Mouse (Mus musculus) gastrocnemius, postnatal 10 days (tissue): Measurements from ENCODE around the gene Tbx15. TPM values are rescaled to one million over a fixed set of nuclear protein-coding genes. Genes with fewer than 3 reads are reported as not detected.

Experiments used
- DNase-seq: peaks from one replicate; pipeline ENCODE4 v3.0.0; 2021; ENCODE audit warnings: mixed read lengths
- total RNA-seq, 2 experiments: library from RNA; stranded (reverse); gene quantifications; 2 replicates each; pipeline ENCODE4 v1.2.3; 2021

The Tbx15 gene
- total RNA-seq, 2 experiments from 2014 or later = 102 to 118 TPM

DNA sequence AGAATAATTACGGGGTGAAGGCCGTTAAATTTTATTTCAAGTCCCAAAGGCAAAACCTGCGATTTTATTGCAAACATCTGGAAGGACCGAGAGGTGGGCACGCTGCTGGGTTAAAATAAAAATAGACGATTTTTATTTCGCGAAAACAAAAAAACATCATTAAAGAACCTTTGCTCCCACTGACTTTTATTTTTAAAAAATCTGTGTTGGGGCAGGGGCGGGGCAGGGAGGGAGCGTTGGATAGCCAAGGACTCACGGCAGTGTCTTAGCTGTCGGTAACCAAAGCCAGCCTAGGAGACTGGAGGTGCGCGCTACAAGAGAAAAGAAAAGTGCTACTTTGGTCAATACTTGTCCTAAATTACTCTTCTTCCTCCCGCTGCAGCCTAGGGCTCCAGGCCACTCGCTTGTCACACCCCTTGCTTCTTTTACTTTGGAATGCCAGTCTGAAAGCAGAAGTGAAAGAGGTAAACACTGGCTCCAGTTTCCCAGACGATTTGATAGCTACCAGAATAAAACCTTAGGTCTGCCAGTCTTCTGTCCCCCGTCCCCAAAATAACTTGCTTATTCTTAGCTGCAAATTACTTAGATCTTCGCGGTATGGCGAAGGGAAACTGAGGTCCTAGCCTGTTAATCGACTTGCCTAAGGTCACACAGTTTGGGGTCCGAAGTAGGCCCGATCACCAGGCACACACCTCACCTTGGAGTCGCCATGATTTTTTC, 8.8 kb downstream of the Tbx15 start:
- no peak for DNase-seq

DNA sequence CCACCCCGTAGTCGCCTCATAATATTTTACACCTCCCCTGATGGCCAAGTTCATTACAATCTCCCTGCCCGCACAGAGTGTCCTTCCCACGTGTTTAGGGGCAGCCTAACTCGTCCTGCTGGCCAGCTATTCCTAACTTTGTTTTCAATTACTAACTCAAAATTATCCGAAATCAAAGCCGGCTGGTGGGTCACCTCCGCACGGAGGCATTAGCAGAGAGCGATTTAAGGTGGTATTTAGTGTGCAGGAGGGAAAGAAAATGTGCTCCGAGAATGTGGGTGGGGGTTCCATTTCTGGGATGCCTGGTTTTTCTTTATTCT, 9.3 kb downstream of the Tbx15 start:
- no peak for DNase-seq

DNA sequence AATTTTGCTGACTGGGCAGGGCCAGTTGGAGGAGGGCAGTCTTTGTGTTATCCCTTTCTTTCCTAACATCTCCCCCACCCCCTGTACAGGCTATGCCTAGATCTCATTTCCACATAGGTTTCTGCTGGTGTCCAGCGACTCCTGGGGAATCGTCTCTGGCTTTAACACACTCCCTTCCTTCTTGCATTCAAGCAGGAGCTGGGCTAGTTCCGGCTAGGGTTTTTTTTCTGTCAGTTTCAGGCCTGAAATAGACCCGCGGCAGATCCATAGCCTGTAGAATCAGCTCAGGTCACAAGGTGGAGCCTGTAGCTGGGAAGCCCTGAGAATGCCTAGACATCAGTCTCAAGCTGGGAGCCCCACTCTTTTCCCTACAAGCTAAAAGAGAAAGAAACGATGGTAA, 9.7 kb downstream of the Tbx15 start:
- no peak for DNase-seq

DNA sequence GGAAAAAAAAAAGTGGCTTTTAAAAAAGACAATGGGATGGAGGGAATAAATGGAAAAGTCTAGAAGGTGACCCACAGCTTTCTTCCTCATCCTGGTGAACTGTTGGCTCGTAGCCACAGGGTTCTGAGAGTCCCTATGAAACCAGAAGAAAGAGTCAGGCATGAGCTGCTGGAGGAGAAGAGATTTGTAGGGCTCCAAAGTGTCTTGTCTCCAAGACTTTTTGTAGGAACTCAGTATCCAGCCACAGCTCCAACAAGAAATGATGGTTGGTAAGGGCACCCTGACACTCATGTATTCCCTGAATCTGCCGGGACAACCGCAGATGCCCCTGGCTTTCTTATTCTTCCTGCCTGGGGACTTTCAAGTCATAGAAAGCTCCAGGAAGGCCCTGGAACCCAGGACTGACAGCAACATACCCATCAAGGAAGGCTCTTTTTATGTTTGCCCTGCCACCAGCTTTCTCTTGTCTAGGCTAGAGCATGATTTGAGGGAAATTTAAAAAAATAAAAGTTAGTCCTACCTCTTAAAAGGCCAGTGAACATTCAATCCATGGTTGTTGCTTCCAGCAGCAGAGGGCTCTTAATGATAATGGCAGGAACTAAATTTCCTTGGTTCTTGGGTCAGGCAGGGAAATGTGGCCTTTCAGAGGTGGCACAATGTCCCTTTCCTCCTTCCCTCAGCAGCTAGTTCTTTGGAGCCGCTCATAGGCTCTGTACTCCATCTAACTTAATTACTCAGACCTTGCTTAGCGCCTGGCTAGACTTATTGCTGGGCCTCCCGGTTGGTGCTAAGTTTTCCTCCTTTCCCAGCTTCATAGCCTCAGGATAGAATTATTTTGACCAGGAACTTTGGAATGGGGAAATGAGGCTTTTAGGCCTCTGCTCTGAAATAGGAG, 11.3 kb downstream of the Tbx15 start:
- DNase-seq = no peak

DNA sequence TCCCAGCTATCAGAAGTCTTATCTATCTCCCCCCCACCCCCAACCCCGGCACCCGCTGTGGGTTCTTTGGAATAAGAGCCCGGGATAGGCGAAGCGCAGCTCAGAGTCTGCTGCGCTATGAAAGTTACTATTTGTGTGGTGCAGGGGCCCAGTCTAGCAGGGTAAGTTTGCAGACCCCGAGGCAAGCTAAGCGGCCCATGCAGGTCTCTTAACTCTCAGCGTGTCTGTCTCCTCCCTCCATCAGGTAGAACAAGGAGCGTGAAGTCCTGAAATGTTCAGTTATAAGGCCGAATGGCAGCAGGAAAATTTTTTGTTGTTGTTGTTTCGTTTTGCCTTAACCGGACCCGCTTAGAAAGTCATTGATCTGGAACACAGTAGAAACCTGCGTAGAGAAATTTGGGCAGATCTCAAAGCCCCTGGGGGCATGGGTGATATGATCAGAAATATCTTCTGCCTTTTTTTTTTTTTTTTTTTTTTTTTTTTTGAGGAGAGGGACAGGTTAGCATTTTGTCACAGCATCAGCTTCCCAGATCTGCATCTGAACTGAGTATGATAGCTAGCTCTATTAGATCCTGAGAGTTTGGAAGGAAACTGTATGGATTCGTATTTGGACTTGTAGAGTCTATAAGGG, 12.4 kb downstream of the Tbx15 start:
- DNase-seq = no peak

DNA sequence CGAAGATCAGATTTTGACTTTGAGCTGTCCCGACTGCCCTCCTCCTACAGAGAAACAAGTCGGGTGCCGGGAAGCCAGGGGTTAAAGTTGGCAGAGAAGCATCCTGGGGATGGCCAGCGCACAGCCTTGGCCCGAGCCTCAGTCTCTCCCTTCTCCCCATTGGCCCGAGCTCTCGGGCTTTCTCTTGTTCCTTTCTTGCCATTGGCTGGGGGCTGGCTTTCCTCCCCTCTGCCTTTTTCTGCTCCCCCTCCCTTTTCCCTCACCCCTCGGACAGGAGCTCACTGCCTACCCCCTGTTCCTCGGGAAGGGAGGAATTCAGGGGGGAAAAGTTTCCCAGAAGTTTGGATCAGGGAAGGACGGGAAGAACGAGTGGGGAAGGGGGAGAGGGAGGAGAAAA, 12.9 kb downstream of the Tbx15 start:
- DNase-seq = peak; percentile 68

DNA sequence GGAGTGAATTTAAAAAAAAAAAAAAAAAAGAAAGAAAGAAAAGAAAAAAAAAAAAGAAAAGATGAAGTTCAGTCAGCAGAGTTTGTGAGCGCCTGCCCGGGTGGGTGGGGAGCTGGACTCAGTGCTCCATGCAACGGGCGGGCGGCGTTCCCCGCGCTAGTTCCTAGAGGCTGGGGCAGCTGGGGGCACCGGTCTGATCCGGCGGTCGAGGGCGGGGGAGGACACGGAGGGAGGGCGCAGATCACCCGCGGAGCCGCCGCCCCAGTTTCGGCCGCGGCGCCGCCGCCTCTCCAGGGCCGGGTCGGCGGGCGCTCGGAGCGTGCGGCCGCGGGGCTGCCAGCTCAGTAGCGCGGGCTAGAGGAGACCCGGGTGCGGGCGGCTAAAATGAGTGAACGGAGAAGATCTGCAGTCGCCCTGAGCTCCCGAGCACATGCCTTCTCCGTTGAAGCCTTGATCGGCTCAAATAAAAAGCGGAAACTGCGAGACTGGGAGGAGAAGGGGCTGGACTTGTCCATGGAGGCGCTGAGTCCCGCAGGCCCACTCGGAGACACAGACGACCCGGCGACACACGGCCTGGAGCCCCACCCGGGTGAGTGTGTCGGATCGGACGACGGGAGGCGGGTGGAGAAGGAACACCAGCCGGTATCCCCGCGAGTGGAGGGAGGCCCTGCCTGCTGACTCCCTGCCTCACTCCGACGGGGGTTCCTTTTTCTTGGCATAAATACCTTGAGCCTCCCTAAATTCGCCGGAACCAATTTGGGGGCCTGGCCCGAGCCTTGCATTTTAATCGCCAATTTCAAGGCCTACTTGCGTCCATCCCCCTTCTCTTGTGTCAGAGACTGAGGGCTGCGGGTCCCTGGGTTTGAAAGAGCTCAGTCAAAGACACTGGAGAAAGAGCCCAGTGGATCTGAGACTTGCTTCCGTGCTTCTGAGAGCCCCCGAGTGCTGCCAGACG, 13.6 kb downstream of the Tbx15 start:
- peak; percentile 82 for DNase-seq

DNA sequence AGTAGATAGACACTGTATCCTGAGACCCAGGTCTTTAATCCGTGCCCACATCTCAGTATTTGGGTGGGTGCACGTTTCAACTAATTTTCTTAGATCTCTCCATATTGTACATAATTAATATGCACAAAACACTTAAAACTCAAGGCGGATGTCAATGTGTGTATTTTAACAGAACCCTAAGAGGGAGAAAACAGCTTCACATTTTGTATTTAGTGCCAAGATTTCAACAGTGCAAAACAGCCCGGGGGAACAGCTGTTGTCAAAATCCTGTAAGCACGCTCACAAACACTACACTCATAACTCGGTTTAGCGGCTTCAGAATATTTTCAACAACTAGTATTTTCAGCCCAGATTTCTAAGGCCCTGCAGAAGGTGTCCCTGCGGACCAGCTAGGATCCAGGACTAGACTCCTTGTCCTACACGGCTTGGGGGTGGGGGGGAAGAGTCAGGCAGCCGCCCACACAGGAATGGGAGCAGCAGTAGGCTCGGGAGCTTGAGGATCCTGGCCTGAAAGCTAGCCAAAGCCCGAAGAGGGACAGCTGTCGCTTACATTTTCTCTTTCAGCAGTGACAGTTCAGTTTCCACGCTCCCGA, 14.5 kb downstream of the Tbx15 start:
- peak; percentile 55 for DNase-seq

DNA sequence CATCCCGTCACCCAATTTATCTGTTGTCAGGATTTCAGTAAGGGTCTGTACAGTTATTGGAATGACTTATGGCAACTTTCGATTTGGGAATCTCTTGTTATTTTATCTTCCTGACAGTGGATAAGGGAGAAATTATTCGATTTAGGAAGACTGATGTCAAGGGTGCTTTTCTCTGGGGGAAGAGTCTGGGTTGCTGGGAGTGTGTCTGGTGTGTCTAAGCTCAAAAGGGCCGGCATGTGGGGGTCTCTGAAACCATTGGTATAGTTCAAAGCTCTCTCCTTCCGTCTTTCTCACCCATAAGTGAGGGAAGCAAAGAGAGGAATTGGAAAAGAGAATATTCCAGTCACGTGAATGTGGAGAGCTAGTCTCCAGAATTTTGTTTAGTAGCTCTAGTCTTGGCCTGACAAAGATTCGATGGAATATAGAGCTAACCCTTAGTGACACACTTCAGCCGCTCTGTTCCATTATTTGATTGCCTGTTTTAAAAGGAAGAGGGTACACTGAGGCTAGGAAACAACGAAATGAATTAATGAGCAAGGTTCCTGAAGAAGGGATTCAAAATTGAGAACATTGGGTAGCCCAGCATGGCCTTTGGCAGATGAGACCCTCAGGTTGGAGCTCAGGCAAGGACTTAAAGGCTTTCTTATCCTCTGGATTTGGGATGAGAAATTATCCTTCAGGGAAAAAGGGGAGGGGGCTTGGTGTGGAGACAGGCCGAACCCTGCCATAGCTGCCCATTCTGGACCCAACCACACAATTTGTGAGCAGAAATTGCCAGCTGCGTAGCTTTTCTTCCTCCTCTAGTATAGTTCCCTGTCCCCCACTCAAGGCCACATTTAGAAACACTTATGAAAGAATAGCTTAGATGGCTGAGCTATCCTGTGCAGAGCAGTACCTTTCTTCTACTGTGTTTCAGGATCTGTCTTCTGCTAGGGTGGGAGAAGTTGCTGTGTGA, 15.5 kb downstream of the Tbx15 start:
- no peak for DNase-seq

DNA sequence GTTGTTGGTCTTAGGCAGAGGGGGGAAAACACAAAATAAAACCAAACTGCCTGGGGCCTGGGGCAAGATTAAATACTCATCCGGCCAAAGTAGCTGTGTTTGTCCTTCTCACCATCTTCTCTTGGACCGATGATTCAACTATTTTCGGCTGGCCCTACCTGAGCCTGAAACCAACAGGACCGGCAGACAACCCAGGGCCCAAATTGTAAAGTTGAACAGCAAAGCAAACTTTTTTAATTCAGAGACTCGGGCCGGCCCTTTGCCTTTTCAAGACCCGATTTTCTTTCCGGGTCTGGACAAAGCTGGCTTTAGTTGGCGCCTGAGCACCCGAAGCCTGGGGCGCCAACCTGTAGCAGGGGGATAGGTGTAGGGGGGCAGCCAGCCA, 16.2 kb downstream of the Tbx15 start:
- no peak for DNase-seq

DNA sequence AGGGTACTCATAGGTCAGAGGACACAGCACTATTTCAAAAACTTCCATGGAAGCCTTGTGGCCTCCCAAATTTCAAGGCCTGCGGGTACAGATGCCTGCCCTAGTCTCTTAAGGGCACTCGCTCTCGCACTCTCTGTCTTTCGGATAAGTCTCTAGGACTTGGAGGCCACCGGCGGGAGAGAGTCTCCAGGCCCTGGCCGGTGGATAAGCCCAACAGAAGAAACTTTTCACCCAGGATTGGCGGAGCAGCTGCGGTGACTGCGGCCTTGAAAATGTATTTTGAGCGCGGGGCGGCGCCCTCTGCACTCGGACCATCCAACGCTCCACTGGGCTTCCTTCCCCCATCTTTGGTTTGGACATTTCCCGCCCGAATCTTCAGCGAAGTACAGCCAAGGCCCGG, 16.6 kb downstream of the Tbx15 start:
- DNase-seq = no peak

DNA sequence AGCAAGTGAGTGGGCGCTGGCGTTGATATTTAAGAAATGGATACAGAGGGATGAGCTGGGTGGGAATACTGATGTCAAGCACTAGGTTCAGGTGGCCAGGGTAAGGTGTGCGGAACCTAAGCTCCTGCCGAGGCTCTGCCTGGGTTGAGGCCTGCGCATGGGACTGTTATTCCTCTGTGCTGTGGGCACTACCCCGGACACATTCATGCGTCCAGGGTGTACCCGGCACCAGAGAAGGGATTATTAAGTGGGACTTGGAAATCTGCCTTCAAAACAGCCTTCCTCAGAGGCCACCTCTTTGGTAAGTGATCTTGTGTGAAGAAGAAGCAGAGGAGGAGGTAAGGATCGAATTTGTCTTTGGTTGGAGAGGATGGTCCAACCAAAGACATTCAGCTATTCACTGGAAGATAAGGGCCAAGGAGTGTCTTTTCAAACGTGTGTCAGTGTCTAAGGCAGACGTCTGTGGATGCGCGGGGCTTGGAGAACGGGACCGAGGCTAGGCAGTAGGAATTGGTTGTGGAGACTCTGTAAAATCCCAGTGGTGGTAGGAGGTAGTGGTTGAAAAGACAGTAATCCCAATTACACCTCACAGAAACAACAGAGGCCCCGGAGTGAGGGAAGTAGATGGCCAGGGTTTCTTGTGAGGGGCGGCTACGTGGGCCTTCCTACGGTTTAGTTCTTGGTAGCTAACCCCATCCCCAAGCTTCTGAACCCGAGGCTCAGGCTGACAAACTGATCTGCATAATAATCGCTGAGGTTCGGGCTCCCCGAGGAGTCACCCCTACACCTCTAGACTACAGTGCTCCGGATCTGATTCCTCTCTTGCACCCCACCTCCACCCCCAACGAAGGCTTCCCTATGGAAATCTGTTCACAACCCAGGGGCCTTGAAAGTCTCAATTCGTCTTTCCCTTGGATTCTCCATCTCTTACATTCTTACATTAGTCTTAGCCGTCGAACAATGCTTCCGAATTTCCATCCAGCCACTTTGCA, 17.7 kb downstream of the Tbx15 start:
- DNase-seq = no peak

DNA sequence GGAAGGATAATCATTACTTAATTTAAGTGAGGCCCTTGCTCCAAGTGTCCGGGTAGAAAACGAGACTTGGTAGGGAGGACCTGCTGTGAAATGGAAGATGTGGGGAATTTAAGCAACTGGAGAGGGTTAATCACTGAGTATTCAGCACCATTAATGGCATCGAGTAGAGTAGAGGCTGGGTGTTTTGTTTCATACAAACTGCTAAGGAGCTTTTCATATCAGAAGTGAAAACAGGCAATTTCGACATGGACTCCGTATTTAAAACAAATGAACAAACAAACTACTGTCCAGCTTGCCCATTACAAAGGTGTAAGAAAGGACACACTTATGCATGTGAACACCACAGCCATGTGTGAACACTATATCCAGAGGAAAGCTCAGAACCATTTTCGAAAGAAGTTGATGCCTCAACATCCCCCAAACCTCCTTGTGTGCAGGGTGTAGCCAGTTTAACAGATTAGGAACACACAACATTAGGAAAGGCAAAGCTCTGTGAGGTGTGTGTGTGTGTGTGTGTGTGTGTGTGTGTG, 19.6 kb downstream of the Tbx15 start:
- DNase-seq = no peak

DNA sequence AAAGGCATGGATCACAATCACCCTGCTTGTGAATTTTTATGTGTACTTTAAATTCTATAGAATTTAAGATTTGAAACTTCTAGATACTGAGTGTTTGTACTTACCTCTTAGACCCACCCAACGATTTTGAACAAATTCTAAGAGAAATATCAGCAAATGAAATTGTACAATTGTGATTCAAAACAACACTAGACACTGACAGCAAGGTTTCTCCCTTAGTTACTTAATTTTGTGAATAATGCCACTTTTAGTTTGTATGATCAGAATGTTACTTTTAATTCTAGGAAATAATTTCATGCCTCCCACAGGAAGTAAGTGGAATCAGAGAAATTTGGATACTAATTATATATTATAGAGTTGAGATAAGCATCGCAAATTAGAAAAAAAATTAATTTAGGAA, 20.2 kb downstream of the Tbx15 start:
- no peak for DNase-seq

DNA sequence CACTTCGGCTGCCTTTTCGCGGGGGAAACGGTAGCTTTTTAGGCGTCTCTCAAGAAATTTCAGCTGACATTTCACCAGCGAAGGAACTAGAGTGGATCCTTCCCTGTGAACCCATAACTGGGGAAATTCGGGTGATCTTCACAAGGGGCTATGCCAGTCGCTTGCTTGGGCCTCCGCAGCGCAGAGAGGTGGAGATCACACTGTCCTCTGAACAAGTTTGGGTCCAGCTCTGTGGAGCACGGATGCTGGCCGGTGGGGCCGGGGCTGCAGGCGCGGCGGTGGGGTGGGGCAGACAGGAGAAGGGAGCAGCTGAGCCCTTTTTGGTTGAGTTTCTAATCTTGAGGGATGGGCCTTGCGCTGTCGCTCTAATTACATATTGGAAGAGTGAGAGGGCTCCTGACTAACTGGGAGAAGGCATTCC, 21.2 kb downstream of the Tbx15 start:
- DNase-seq = no peak

DNA sequence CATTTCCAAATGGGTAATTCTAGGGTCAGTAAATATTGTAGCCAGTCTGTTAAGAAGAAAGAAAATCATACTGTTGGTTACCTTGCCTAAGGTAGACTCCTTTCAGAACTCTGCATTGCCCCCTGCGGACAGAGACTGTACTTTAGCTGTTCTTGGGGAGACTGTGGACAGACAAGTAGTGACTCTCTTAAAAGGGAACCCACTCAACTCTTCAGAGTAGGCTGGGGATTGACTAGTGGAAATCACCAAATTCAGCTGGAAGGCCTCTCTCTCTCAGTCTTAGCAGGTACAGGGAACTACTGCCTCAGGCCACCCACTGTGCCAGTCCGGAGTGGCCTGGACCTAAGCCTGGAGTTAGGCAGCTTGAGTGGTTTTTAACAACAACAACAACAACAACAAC, 21.8 kb downstream of the Tbx15 start:
- DNase-seq = no peak

DNA sequence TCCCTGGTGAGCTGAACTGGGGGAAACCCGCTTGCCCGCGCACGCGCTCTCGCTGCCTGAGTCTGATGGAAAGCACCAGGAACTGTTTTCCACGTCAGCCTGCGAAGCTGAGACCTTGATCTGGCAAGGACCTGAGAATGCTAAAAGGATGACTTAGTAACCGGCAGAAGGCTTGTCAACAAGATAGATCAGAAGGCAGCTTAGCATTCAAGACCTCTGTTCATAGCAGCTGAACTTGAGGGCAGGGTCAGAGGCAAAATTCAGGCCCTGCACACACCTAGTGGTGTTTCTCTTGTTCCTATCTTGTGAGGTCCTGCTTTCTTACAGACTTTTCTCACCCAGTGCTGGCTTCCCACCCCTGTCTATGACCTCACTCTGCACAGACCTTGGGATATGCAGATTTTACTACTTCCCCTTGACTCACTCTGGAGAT, 23.3 kb downstream of the Tbx15 start:
- DNase-seq = no peak

DNA sequence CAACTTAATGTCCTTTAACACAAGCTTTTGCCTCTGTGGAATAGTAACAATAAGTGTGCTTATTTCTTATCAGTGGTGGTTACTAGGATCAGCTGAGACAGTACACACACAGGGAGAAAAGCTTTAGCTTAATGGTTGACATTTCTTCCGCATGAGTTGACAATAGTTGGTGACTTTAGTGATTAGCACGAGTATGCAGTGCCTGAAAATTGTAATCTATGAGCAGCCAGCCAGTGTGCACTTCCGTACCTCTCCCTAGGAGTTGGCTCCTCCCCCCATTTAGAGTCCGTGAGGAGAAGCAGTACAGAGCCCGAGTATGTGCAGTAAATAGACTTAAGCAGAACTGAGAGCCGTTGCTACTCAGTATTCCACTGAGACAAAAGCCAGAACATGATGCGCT, 24.5 kb downstream of the Tbx15 start:
- no peak for DNase-seq

DNA sequence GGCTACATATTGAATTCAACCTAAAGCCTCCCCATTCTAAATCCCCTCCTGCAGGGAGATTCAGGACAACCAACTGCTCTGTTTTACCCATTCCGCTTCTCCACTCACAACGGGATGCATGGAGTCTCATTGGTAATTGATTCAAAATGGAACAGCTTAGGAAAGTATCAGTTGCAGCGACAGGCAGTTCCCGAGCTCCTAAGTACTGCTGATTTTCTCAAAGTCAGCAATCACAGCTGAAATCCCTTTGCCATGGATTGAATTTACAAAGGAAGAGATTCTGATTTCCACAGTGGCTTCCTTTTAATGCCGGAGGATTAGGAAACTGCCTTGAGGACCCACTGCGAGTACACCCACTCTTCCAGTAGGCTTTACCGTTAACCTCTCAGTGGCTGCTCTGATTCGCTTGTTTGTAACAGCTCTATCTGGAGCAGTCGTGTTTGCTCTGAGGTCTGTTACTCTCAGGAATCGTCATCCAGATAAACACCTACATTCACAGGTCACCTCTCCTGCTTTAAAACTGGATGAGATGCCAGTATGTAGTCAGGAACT, 26.6 kb downstream of the Tbx15 start:
- no peak for DNase-seq
